Mouse (Mus musculus) spleen, adult 18-20 months (tissue): ENCODE data around the gene Lbh.

Experiments used
- DNase-seq, 2 experiments: peaks; one replicate each; pipeline ENCODE4 v3.0.0; 2022; ENCODE audit warnings: mixed read lengths in 2 of 2

The Lbh gene

GRCm38 (mm10) chr17:72976258-72977231, 58.4 kb downstream of the Lbh start:
- no peak for DNase-seq

- DNase-seq = no peak
Measured at GRCm38 (mm10) chr17:72977616-72978015, 59.5 kb downstream of the Lbh start.

- no peak for DNase-seq
Measured at GRCm38 (mm10) chr17:72982156-72982555, 64.1 kb downstream of the Lbh start.

- no peak for DNase-seq
Measured at GRCm38 (mm10) chr17:72983471-72983870, 65.4 kb downstream of the Lbh start.

- DNase-seq = no peak
Measured at GRCm38 (mm10) chr17:72989025-72989424, 70.9 kb downstream of the Lbh start.
